Mouse (Mus musculus): ENCODE data around the gene Selplg. TPM values are rescaled to one million over a fixed set of nuclear protein-coding genes. Genes with fewer than 3 reads are reported as not detected.

The Selplg gene
- total and polyA plus RNA-seq, 2 experiments from 2014 or later: 1.9 to 3.1 TPM

GRCm38 (mm10) chr5:113799691-113800090, 32.8 kb downstream of the Selplg start:
- H3K36me3 ChIP-seq (ENCODE audit: insufficient read depth, low read length): no peaks in the 10 kb centered on the region
- WGBS: 58% methylated on average over 5 of the region's 5 CpGs
- DNase-seq (ENCODE audit: low spot score) (no peak), ATAC-seq (ENCODE audit: low FRiP score) (no peak)
- no peak overlapping the region for H3K9ac ChIP-seq (replicated peaks; ENCODE audit: low read length, poor library complexity, severe bottlenecking)
- no peaks in the 10 kb centered on the region for H3K27me3 ChIP-seq (ENCODE audit: insufficient read depth, low read length)
- H3K4me1 ChIP-seq (ENCODE audit: insufficient read depth, low read length): no peaks in the 10 kb centered on the region
- no peak overlapping the region for H3K4me2 ChIP-seq (ENCODE audit: low read depth, low read length, poor library complexity, severe bottlenecking)
- H3K9me3 ChIP-seq (ENCODE audit: low read length): no peaks in the 10 kb centered on the region
- TF ChIP-seq CTCF (IDR thresholded peaks at IDR 0.05): no peak
- H3K27ac ChIP-seq (ENCODE audit: low read depth, low read length): no peak overlapping the region
- H3K4me3 ChIP-seq (ENCODE audit: low read depth, low read length): no peak overlapping the region

GRCm38 (mm10) chr5:113798525-113798924, 33.9 kb downstream of the Selplg start:
- H3K4me3 ChIP-seq (ENCODE audit: low read depth, low read length): no peak overlapping the region
- H3K27ac ChIP-seq (ENCODE audit: low read depth, low read length): no peak overlapping the region
- H3K9me3 ChIP-seq (ENCODE audit: low read length): no peaks in the 10 kb centered on the region
- H3K9ac ChIP-seq (replicated peaks; ENCODE audit: low read length, poor library complexity, severe bottlenecking): no peak overlapping the region
- no peak for TF ChIP-seq CTCF (IDR thresholded peaks at IDR 0.05)
- no peak for DNase-seq (ENCODE audit: low spot score)
- no peaks in the 10 kb centered on the region for H3K27me3 ChIP-seq (ENCODE audit: insufficient read depth, low read length)
- ATAC-seq (ENCODE audit: low FRiP score): no peak
- H3K4me2 ChIP-seq (ENCODE audit: low read depth, low read length, poor library complexity, severe bottlenecking): no peak overlapping the region
- WGBS: 89% methylated on average over 9 of the region's 9 CpGs
- no peaks in the 10 kb centered on the region for H3K4me1 ChIP-seq (ENCODE audit: insufficient read depth, low read length)
- no peaks in the 10 kb centered on the region for H3K36me3 ChIP-seq (ENCODE audit: insufficient read depth, low read length)

- H3K36me3 ChIP-seq (ENCODE audit: insufficient read depth, low read length): no peaks in the 10 kb centered on the region
- no peak overlapping the region for H3K4me2 ChIP-seq (ENCODE audit: low read depth, low read length, poor library complexity, severe bottlenecking)
- no peak for DNase-seq (ENCODE audit: low spot score)
- no peaks in the 10 kb centered on the region for H3K4me1 ChIP-seq (ENCODE audit: insufficient read depth, low read length)
- H3K4me3 ChIP-seq (ENCODE audit: low read depth, low read length): no peak overlapping the region
- no peaks in the 10 kb centered on the region for H3K27me3 ChIP-seq (ENCODE audit: insufficient read depth, low read length)
- H3K9ac ChIP-seq (replicated peaks; ENCODE audit: low read length, poor library complexity, severe bottlenecking): no peak overlapping the region
- no peak for TF ChIP-seq CTCF (IDR thresholded peaks at IDR 0.05)
- H3K9me3 ChIP-seq (ENCODE audit: low read length): no peaks in the 10 kb centered on the region
- WGBS: 14% methylated on average over 19 of the region's 19 CpGs
- no peak overlapping the region for H3K27ac ChIP-seq (ENCODE audit: low read depth, low read length)
- 0 out of 2 replicates have a peak, but pooled peaks have one; percentile 10 for ATAC-seq (ENCODE audit: low FRiP score)
Measured at GRCm38 (mm10) chr5:113797149-113797882, 35.1 kb downstream of the Selplg start.

GRCm38 (mm10) chr5:113796401-113797148, 35.9 kb downstream of the Selplg start:
- Histone ChIP-seq H3K4me1 (ENCODE audit: insufficient read depth, low read length) (no peaks in the 10 kb centered on the region), H3K27ac (ENCODE audit: low read depth, low read length) (no peak overlapping the region), H3K27me3 (ENCODE audit: insufficient read depth, low read length) (no peaks in the 10 kb centered on the region), H3K4me2 (ENCODE audit: low read depth, low read length, poor library complexity, severe bottlenecking) (no peak overlapping the region), H3K4me3 (ENCODE audit: low read depth, low read length) (no peak overlapping the region), H3K9ac (replicated peaks; ENCODE audit: low read length, poor library complexity, severe bottlenecking) (no peak overlapping the region), H3K9me3 (ENCODE audit: low read length) (no peaks in the 10 kb centered on the region), H3K36me3 (ENCODE audit: insufficient read depth, low read length) (no peaks in the 10 kb centered on the region)
- TF ChIP-seq CTCF (IDR thresholded peaks at IDR 0.05): no peak
- WGBS: 10% methylated on average over 12 of the region's 13 CpGs
- ATAC-seq (ENCODE audit: low FRiP score) (no peak), DNase-seq (ENCODE audit: low spot score) (no peak)

- ATAC-seq (ENCODE audit: low FRiP score): no peak
Measured at GRCm38 (mm10) chr5:113791197-113792095, 41.0 kb downstream of the Selplg start.

More at GRCm38 (mm10) chr5:113791197-113792095, 41.0 kb downstream of the Selplg start:
- no peaks in the 10 kb centered on the region for H3K36me3 ChIP-seq (ENCODE audit: insufficient read depth, low read length)
- H3K4me1 ChIP-seq (ENCODE audit: insufficient read depth, low read length): no peaks in the 10 kb centered on the region
- no peak for DNase-seq (ENCODE audit: low spot score)
- H3K4me3 ChIP-seq (ENCODE audit: low read depth, low read length): no peak overlapping the region
- H3K27ac ChIP-seq (ENCODE audit: low read depth, low read length): no peak overlapping the region
- WGBS: 82% methylated on average over 16 of the region's 16 CpGs
- no peak overlapping the region for H3K9ac ChIP-seq (replicated peaks; ENCODE audit: low read length, poor library complexity, severe bottlenecking)
- no peak for TF ChIP-seq CTCF (IDR thresholded peaks at IDR 0.05)
- no peaks in the 10 kb centered on the region for H3K27me3 ChIP-seq (ENCODE audit: insufficient read depth, low read length)
- no peak overlapping the region for H3K4me2 ChIP-seq (ENCODE audit: low read depth, low read length, poor library complexity, severe bottlenecking)
- H3K9me3 ChIP-seq (ENCODE audit: low read length): no peaks in the 10 kb centered on the region
